Mouse (Mus musculus) testis, adult 2 months (tissue): ENCODE data around the gene Ccdc33. TPM values are rescaled to one million over a fixed set of nuclear protein-coding genes. Genes with fewer than 3 reads are reported as not detected.

Experiments
- H3K27ac ChIP-seq: fragments of 200-500 bp; 2 replicates; pipeline ENCODE4 v1.5.1; 2012; ENCODE audit warnings: low read depth, low read length; ENCODE audit not compliant: control insufficient read depth, insufficient read depth
- H3K27me3 ChIP-seq: fragments of 200-500 bp; 2 replicates; pipeline ENCODE4 v1.6.1; 2012; ENCODE audit warnings: mild to moderate bottlenecking, low read length, moderate library complexity; ENCODE audit not compliant: control insufficient read depth, insufficient read depth
- H3K36me3 ChIP-seq: fragments of 200-500 bp; 2 replicates; pipeline ENCODE4 v1.6.1; 2012; ENCODE audit warnings: mild to moderate bottlenecking, low read length; ENCODE audit not compliant: control insufficient read depth, insufficient read depth
- H3K4me1 ChIP-seq: fragments of 200-500 bp; 2 replicates; pipeline ENCODE4 v1.6.1; 2012; ENCODE audit warnings: low read length; ENCODE audit not compliant: control insufficient read depth, insufficient read depth
- H3K4me3 ChIP-seq: fragments of 200-500 bp; 2 replicates; pipeline ENCODE4 v1.5.1; 2012; ENCODE audit warnings: low read depth, mild to moderate bottlenecking, low read length, moderate library complexity, mixed read lengths; ENCODE audit not compliant: control insufficient read depth
- CTCF ChIP-seq: fragments of 200-500 bp; IDR thresholded peaks from 2 replicates; pipeline ENCODE4 v1.5.1; 2012; ENCODE audit warnings: low read depth, mild to moderate bottlenecking, inconsistent platforms, low read length, moderate library complexity; ENCODE audit not compliant: control insufficient read depth, insufficient read depth, insufficient replicate concordance
- POLR2A ChIP-seq: fragments of 200-500 bp; IDR thresholded peaks from 2 replicates; pipeline ENCODE4 v1.6.1; 2012; ENCODE audit warnings: low read depth, mild to moderate bottlenecking, inconsistent platforms, low read length, moderate library complexity; ENCODE audit not compliant: control insufficient read depth
- polyA plus RNA-seq: library from polyadenylated mRNA; depleted of rRNA; stranded (reverse); fragments of >200 nt; gene quantifications from 2 replicates; pipeline ENCODE4 v1.2.3, GENCODE M21; 2012

Gene Ccdc33
- polyA plus RNA-seq, 1 experiment: 97.2 TPM

DNA sequence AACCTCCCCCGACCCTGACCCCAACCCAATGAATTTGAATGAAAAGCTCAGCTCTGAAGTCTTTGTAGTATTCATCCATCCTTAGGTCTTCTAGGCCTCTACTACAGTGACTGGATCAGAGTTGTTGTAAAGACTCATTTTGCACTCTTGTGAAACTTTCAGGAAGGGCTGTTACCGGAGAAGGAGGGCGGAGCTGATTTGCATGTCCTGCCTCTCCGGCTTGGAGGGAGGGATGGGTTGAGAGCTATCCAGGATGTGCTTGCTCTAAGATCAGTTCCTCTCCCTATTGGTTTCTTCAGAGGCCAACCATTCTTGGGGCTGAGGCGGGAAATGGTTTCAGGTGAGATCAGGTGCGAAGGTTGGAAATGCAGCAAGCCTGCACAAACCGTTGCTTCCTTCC, 107.6 kb downstream of the Ccdc33 start:
- Histone ChIP-seq H3K27me3 (no peaks in the 10 kb centered on the region), H3K4me1 (no peaks in the 10 kb centered on the region; the same call in 1 of the 2 replicates), H3K36me3 (no peaks in the 10 kb centered on the region), H3K27ac (peak overlapping the region; percentile 68), H3K4me3 (no peak overlapping the region)
- no peak for TF ChIP-seq POLR2A
- TF ChIP-seq CTCF: no peak

GRCm38 (mm10) chr9:58009588-58009987, 109.0 kb downstream of the Ccdc33 start:
- H3K27ac ChIP-seq: no peak overlapping the region; the same call in 1 of the 2 replicates
- no peaks in the 10 kb centered on the region for H3K36me3 ChIP-seq
- H3K4me1 ChIP-seq: no peaks in the 10 kb centered on the region; the same call in 1 of the 2 replicates
- TF ChIP-seq CTCF (no peak), POLR2A (no peak)
- H3K4me3 ChIP-seq: no peak overlapping the region
- no peaks in the 10 kb centered on the region for H3K27me3 ChIP-seq

DNA sequence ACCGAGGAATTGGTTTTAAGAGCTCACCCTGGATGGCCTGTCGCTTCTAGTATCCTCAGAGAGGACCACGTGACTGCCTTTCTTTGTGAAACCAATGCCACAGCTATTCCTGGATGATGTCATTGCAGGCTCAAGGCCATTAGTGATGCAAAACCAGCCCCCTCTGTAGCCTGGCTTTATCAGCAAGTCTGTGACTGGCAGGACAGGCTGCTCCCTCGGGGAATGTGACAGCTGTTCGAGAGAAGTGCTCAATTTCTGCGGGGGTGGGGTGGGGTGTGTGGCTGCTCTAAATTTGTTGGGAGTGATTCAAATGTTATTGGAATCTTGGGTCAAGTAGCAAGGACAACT, 109.6 kb downstream of the Ccdc33 start:
- Histone ChIP-seq H3K36me3 (no peaks in the 10 kb centered on the region), H3K27me3 (no peaks in the 10 kb centered on the region), H3K4me3 (no peak overlapping the region), H3K4me1 (no peaks in the 10 kb centered on the region; the same call in 1 of the 2 replicates), H3K27ac (peak overlapping the region; percentile 86)
- TF ChIP-seq CTCF: no peak
- no peak for TF ChIP-seq POLR2A

GRCm38 (mm10) chr9:58008336-58009014, 110.1 kb downstream of the Ccdc33 start:
- no peaks in the 10 kb centered on the region for H3K27me3 ChIP-seq
- TF ChIP-seq POLR2A: 0 out of 2 replicates have a peak, but pooled peaks have one; percentile 18
- no peak for TF ChIP-seq CTCF
- H3K4me1 ChIP-seq: no peaks in the 10 kb centered on the region; the same call in 1 of the 2 replicates
- H3K27ac ChIP-seq: peak overlapping the region; percentile 86
- no peaks in the 10 kb centered on the region for H3K36me3 ChIP-seq
- no peak overlapping the region for H3K4me3 ChIP-seq

DNA sequence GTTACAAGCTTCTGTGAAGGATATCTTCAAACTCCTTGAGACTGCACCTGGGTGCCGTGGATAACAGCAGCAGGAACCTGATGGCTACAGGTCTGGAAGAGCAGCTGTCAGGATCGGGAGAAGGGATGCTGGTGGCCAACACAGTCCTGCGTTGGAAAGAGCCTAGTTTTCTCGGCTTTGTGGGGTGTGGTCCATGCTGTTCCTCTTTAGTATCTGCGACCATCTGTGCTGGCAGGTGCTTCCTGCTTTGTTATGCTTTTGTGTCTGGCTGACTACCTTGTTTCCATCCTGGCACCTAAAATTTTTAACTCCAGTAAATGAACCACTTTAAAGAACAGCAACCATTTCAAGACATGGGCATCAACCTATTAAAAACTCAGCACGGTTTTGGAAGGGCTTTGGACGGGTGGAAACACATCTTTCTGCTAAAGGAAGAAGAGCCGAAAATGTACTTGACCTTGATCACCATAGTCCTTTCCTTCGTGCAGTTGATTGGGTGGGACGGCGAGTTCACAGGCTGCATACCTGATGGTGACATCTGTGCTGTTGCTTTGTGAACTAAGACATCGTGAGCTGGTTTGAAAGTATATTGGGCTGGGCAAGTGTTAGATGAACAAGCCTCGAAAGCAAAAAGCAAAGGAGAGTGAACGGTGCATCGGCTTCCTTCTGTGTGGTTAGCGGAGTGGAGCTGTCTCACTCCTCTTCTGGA, 112.7 kb downstream of the Ccdc33 start, which contains the start of gene Cyp11a1:
Gene Cyp11a1, plus strand, starts transcription at position 659 of the 709 bp plus-strand sequence.
- Histone ChIP-seq H3K4me3 (no peak within 1 kb of the TSS), H3K36me3 (no peaks in the 10 kb centered on the region), H3K4me1 (no peaks in the 10 kb centered on the region; the same call in 1 of the 2 replicates), H3K27ac (no peak within 1 kb of the TSS), H3K27me3 (no peaks in the 10 kb centered on the region)
- TF ChIP-seq CTCF: no peak
- TF ChIP-seq POLR2A: no peak

DNA sequence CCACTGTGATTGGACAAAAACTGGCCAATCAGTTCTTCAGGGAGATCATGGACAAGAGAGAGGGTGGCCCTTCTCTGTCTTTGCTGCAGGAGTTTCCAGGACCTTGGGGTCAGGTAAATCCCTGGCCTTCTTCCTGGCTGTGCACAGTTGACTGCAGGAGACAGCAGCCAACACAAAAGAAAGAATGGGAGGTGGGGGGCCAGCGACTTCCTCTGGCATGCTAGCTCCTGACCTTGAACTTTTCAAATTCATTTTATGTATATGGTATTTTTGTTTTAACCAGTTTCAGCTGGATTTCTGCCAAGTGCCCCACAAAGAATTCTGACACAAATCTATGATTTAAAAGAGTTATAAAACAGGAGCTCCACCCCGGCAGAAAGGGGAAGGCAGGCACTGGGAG, 115.4 kb downstream of the Ccdc33 start:
- no peaks in the 10 kb centered on the region for H3K27me3 ChIP-seq
- H3K4me3 ChIP-seq: no peak overlapping the region
- TF ChIP-seq POLR2A (no peak), CTCF (no peak)
- no peaks in the 10 kb centered on the region; the same call in 1 of the 2 replicates for H3K4me1 ChIP-seq
- no peaks in the 10 kb centered on the region for H3K36me3 ChIP-seq
- no peak overlapping the region for H3K27ac ChIP-seq

DNA sequence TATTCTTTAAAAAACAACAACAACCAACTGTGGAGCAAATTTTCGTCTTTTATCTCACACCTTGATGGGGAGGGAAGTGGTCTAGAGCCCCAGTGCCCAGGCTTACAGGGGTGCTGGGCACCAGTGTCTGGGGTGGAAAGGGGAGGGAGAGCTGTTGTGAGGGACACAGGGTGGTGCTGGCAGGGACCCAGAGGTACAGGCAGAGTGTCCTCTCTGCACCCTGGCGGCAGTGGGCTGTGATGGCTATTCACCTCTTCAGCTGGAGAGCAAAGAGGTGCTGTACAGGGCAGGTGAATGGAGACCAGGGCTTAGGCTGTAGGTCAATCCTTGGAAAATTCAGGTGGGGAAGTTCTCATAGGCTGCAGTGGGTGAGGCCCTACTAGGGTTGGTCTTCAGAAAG, 118.9 kb downstream of the Ccdc33 start:
- H3K4me1 ChIP-seq: peaks cover 4% of the 10 kb centered on the region
- no peak for TF ChIP-seq POLR2A
- TF ChIP-seq CTCF: no peak
- no peaks in the 10 kb centered on the region for H3K27me3 ChIP-seq
- no peak overlapping the region for H3K4me3 ChIP-seq
- no peak overlapping the region for H3K27ac ChIP-seq
- H3K36me3 ChIP-seq: no peaks in the 10 kb centered on the region

DNA sequence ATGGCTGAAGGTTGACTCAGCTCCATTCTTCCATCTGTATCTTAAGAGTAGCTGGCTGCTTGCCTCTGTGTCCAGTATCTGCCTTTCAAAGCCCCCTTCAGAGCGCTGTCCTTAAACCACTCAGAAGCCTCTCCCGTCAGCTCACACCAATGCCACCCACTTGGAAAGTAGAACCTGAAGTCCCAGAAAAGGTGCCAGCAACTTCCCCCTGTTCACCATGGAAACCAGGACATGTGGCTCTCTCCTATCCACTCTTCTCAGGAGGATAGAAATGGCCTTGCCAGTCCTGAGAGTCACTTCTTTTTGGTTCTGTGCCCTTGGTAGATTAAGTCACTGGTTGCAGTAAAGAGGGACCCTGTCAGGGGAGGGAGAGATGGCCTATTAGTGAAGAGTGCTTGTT, 119.9 kb downstream of the Ccdc33 start:
- Histone ChIP-seq H3K4me1 (peaks cover 4% of the 10 kb centered on the region), H3K4me3 (no peak overlapping the region), H3K27ac (no peak overlapping the region), H3K27me3 (no peaks in the 10 kb centered on the region), H3K36me3 (no peaks in the 10 kb centered on the region)
- TF ChIP-seq CTCF (no peak), POLR2A (no peak)
